Comparison of ENCODE assay signal across 16 mouse cellular contexts in the genomic region with DNA sequence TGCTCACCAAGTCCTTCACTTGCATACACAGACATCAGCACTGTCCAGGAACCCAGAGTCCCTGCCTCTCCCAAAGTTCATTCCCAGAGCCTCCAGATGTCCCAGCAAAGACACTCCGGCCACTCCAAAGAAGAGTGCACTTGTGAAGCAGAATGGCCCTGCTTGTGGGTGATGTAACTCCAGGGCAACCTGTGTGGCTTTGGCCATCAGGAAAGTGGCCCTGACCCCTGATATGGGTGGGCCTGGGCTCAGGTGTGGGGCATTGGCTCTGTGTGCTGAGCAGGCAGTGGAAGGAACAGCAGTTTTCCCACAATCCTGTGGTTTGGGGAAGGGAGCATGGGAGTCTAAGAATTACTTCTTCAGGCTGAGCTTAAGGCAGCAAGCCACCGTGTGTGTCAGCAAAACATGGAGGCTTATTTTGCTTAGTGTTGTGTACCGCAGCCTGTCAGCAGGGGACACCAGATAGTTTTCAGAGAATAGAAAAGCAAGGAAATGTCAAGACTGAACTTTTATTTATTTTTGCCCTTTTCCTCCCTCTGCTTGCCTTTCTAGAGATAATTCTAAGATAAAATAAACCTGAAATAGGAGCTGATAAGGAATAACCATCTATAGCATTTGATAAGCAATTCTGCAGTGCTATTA. TPM values are rescaled to one million over a fixed set of nuclear protein-coding genes. Genes with fewer than 3 reads are reported as not detected.
DNase-seq lines count a peak whose midpoint lies in the region; ATAC-seq and TF ChIP-seq lines count a peak whose summit lies in the region.
"Had no signal": no experiment of that assay in that cellular context is flagged by ENCODE, and none has a peak within 500 bp of the region (broad histone marks: within the 10 kb centered on the region; RNA-seq: fewer than 3 reads in every experiment).

No protein-coding gene starts in this region.

- no peak for ATAC-seq in lung, embryonic 14.5 days (ENCODE audit: insufficient read depth)
- no peak for ATAC-seq in forebrain, embryonic 14.5 days
- ATAC-seq: forebrain, embryonic 16.5 days; midbrain, embryonic 13.5 days had no signal

- no peaks in the 10 kb centered on the region for H3K4me1 ChIP-seq in lung, embryonic 14.5 days (ENCODE audit: insufficient read depth)
- H3K4me1 ChIP-seq in cortical plate, adult 2 months (ENCODE audit: control insufficient read depth, insufficient read depth, low read length) = no peaks in the 10 kb centered on the region
- peaks cover 2% of the 10 kb centered on the region; the same call in 1 of the 2 replicates for H3K4me1 ChIP-seq in forebrain, embryonic 14.5 days (ENCODE audit: control insufficient read depth, insufficient read depth, low read length)
- H3K4me1 ChIP-seq: liver, embryonic 15.5 days had no signal

- H3K9me3 ChIP-seq in lung, embryonic 14.5 days (ENCODE audit: low read depth, low read length) = no peaks in the 10 kb centered on the region
- H3K9me3 ChIP-seq in forebrain, embryonic 14.5 days (replicated peaks; ENCODE audit: control insufficient read depth, low read length) = no peaks in the 10 kb centered on the region
- H3K9me3 ChIP-seq: liver, embryonic 15.5 days; midbrain, embryonic 13.5 days; neural tube, embryonic 13.5 days had no signal

- DNase-seq in heart, postnatal 10 days = peak; percentile 15 to 25
- DNase-seq in heart, postnatal 25 days (ENCODE audit: low spot score) = no peak
- DNase-seq in lung, embryonic 14.5 days = peak; percentile 55
- DNase-seq in lung, postnatal 25 days (ENCODE audit: low spot score) = no peak
- peak; percentile 15 for DNase-seq in 416B (ENCODE audit: low read depth)
- no peak for DNase-seq in frontal cortex, postnatal 25 days (ENCODE audit: low spot score in 2 of 2)
- no peak for DNase-seq in forebrain, embryonic 14.5 days (ENCODE audit: low spot score)
- DNase-seq: cerebellum, adult 18-20 months; left cerebral cortex, postnatal 4 days had no signal

- H3K36me3 ChIP-seq in lung, embryonic 14.5 days (ENCODE audit: insufficient read depth) = no peaks in the 10 kb centered on the region
- H3K36me3 ChIP-seq in forebrain, embryonic 14.5 days (ENCODE audit: control insufficient read depth, insufficient read depth, low read length) = no peaks in the 10 kb centered on the region
- H3K36me3 ChIP-seq: liver, embryonic 15.5 days; midbrain, embryonic 13.5 days; neural tube, embryonic 13.5 days had no signal

- intact Hi-C loops in heart, postnatal 10 days (cut with DNase I) = loop anchor here (5.0 kb wide), 1 partner anchor 166 kb away; no protein-coding TSS in a partner anchor
- intact Hi-C loops in heart, postnatal 25 days (cut with DNase I) = no loop called here

- no peak overlapping the region for H3K4me2 ChIP-seq in lung, embryonic 14.5 days
- H3K4me2 ChIP-seq in forebrain, embryonic 14.5 days (ENCODE audit: low read length) = no peak overlapping the region
- H3K4me2 ChIP-seq: liver, embryonic 15.5 days; midbrain, embryonic 13.5 days; neural tube, embryonic 13.5 days had no signal

- H3K9ac ChIP-seq in lung, embryonic 14.5 days = no peak overlapping the region
- no peak overlapping the region for H3K9ac ChIP-seq in forebrain, embryonic 14.5 days (ENCODE audit: low read length)
- H3K9ac ChIP-seq: liver, embryonic 15.5 days; midbrain, embryonic 13.5 days; neural tube, embryonic 13.5 days had no signal

- H3K27ac ChIP-seq in lung, embryonic 14.5 days (ENCODE audit: low read depth) = no peak overlapping the region
- H3K27ac ChIP-seq in cortical plate, adult 2 months (ENCODE audit: insufficient read depth, low read length) = no peak overlapping the region
- no peak overlapping the region for H3K27ac ChIP-seq in forebrain, embryonic 14.5 days (ENCODE audit: low read depth, low read length)
- H3K27ac ChIP-seq: liver, embryonic 15.5 days; midbrain, embryonic 13.5 days; neural tube, embryonic 13.5 days had no signal

- 29% methylated on average over 3 of the region's 3 CpGs for WGBS in lung, embryonic 14.5 days
- 56% methylated on average over 3 of the region's 3 CpGs for WGBS in forebrain, embryonic 14.5 days

- no peak overlapping the region for H3K4me3 ChIP-seq in lung, embryonic 14.5 days (ENCODE audit: low read depth, low read length)
- no peak overlapping the region for H3K4me3 ChIP-seq in cortical plate, adult 2 months (ENCODE audit: insufficient read depth, low read length)
- H3K4me3 ChIP-seq in forebrain, embryonic 14.5 days (ENCODE audit: low read depth, low read length) = no peak overlapping the region
- H3K4me3 ChIP-seq: liver, embryonic 15.5 days; midbrain, embryonic 13.5 days; neural tube, embryonic 13.5 days had no signal

- 0 out of 2 replicates have a peak, but pooled peaks cover 3% of the 10 kb centered on the region for H3K27me3 ChIP-seq in lung, embryonic 14.5 days (ENCODE audit: insufficient read depth, low read length)
- no peaks in the 10 kb centered on the region for H3K27me3 ChIP-seq in forebrain, embryonic 14.5 days (replicated peaks; ENCODE audit: control insufficient read depth, insufficient read depth, low read length)

- peak; percentile 53 for TF ChIP-seq CTCF in lung, embryonic 14.5 days (IDR thresholded peaks at IDR 0.05; ENCODE audit: low read depth)
- peak; percentile 35 for TF ChIP-seq CTCF in cortical plate, adult 2 months (IDR thresholded peaks at IDR 0.05; ENCODE audit: extremely low read depth, insufficient read depth, low read length)

- TF ChIP-seq POLR2A in cortical plate, adult 2 months (IDR thresholded peaks at IDR 0.05; ENCODE audit: extremely low read depth, insufficient read depth, low read length) = no peak

RNA-seq across cellular contexts. Expression of a gene that starts 1.6 kb away (rescaled TPM):
- not detected for total RNA-seq in heart, postnatal 10 days (2021)
- total RNA-seq in heart, postnatal 25 days (2021) = not detected
- 1.6 and 2.2 TPM in 2 replicates for polyA plus RNA-seq in lung, embryonic 14.5 days (2014; fragmentation: Nextera tagmentation; extraction: Ambion mirVana)
- polyA plus RNA-seq in cortical plate, adult 2 months (2012; rRNA removed) = 9.3 and 10.0 TPM in 2 replicates
- polyA plus RNA-seq in forebrain, embryonic 14.5 days (2014; fragmentation: Nextera tagmentation; extraction: Ambion mirVana) = 1.8 and 2.5 TPM in 2 replicates
- total RNA-seq: gastrocnemius, postnatal 4 days; hematopoietic stem cell, adult 5-6 weeks had no signal
- polyA plus RNA-seq: liver, embryonic 15.5 days had no signal

RNA-seq across cellular contexts. Expression of a gene that starts 26.2 kb away (rescaled TPM):
- total RNA-seq in heart, postnatal 10 days (2021) = 10 to 100 TPM; 66.9 to 74.5 TPM
- 10 to 100 TPM; 42.5 to 51.7 TPM for total RNA-seq in heart, postnatal 25 days (2021)
- polyA plus RNA-seq in lung, embryonic 14.5 days (2014; fragmentation: Nextera tagmentation; extraction: Ambion mirVana) = 47.6 and 51.0 TPM in 2 replicates
- polyA plus RNA-seq in cortical plate, adult 2 months (2012; rRNA removed) = 8.1 and 8.9 TPM in 2 replicates
- 3.6 and 4.6 TPM in 2 replicates for polyA plus RNA-seq in forebrain, embryonic 14.5 days (2014; fragmentation: Nextera tagmentation; extraction: Ambion mirVana)

Comparison
In these comparisons a context has a peak if more than half of its experiments do, and no peak if none do; other contexts are left out.
1. DNase-seq: peak in heart, postnatal 10 days (2 of 2), lung, embryonic 14.5 days (single experiment) and 416B (single experiment); none in heart, postnatal 25 days (single experiment), lung, postnatal 25 days (single experiment), frontal cortex, postnatal 25 days (0 of 2) and forebrain, embryonic 14.5 days (single experiment).